ENCODE assay signal across 21 mouse cellular contexts in the genomic region with DNA sequence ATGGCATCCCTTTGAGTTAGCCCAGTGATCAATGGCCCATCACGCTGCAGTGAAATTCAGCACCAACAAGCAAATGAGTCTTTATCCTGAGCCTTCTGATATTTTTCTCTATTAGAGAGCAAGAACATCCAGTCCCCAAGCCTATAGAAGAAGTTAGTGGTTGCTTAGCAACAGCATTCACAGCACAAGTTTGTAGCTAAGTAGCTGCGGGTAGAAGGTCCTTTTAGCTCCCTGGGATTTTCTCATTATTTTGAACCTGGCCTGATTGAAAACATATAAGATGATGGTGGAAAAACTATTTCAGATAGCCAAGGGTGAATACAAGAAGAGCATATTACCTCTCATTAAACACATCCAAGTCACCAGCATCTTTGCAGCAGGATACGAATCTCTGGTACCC.
A peak's percentile ranks its signal among the peaks of the same experiment; 100 is the strongest.
DNase-seq lines count a peak whose midpoint lies in the region; ATAC-seq and TF ChIP-seq lines count a peak whose summit lies in the region.
"Had no signal": no experiment of that assay in that cellular context is flagged by ENCODE, and none has a peak within 500 bp of the region (broad histone marks: within the 10 kb centered on the region; RNA-seq: fewer than 3 reads in every experiment).

No protein-coding gene starts in this region.

- no peak overlapping the region for H3K9ac ChIP-seq in embryonic facial prominence, embryonic 14.5 days (ENCODE audit: low read depth, low read length)
- H3K9ac ChIP-seq in midbrain, embryonic 16.5 days (ENCODE audit: low read depth, low read length): no peak overlapping the region
- no peak overlapping the region for H3K9ac ChIP-seq in liver, postnatal 0 days (replicated peaks)
- H3K9ac ChIP-seq: embryonic facial prominence, embryonic 15.5 days; liver, embryonic 14.5 days; midbrain, embryonic 12.5 days; neural tube, embryonic 13.5 days had no signal

- TF ChIP-seq EP300 in liver, postnatal 0 days (IDR thresholded peaks at IDR 0.05; ENCODE audit: low read depth): no peak

- H3K27me3 ChIP-seq in embryonic facial prominence, embryonic 14.5 days (replicated peaks; ENCODE audit: control insufficient read depth, insufficient read depth, low read length): no peaks in the 10 kb centered on the region
- H3K27me3 ChIP-seq in midbrain, embryonic 16.5 days (ENCODE audit: control insufficient read depth, insufficient read depth, low read depth, low read length): no peaks in the 10 kb centered on the region
- no peaks in the 10 kb centered on the region for H3K27me3 ChIP-seq in liver, postnatal 0 days (ENCODE audit: insufficient read depth, low read length)
- H3K27me3 ChIP-seq: embryonic facial prominence, embryonic 15.5 days; midbrain, embryonic 12.5 days; neural tube, embryonic 13.5 days had no signal

- no peak overlapping the region for H3K4me2 ChIP-seq in embryonic facial prominence, embryonic 14.5 days (ENCODE audit: low read depth, low read length)
- peak overlapping the region; percentile 35; the same call in 1 of the 2 replicates for H3K4me2 ChIP-seq in midbrain, embryonic 16.5 days (ENCODE audit: low read length)
- no peak overlapping the region for H3K4me2 ChIP-seq in liver, postnatal 0 days (ENCODE audit: low read depth, low read length)
- H3K4me2 ChIP-seq: embryonic facial prominence, embryonic 15.5 days; midbrain, embryonic 12.5 days; neural tube, embryonic 13.5 days had no signal

- intact Hi-C loops in left cerebral cortex, postnatal 14 days (cut with DNase I): no loop called here
- intact Hi-C loops in heart, postnatal 14 days (cut with DNase I): no loop called here

- no peak overlapping the region for H3K4me3 ChIP-seq in embryonic facial prominence, embryonic 14.5 days (ENCODE audit: low read depth, low read length)
- H3K4me3 ChIP-seq in midbrain, embryonic 16.5 days (ENCODE audit: low read depth, low read length): no peak overlapping the region
- H3K4me3 ChIP-seq in liver, postnatal 0 days (ENCODE audit: low read depth, low read length): no peak overlapping the region
- H3K4me3 ChIP-seq: embryonic facial prominence, embryonic 15.5 days; midbrain, embryonic 12.5 days; neural tube, embryonic 13.5 days had no signal

- peak; percentile 10 to 52 for DNase-seq in frontal cortex, adult 2 months (ENCODE audit: extremely low spot score in 1 of 2, low spot score in 1 of 2)
- no peak for DNase-seq in frontal cortex, postnatal 36 days (ENCODE audit: low spot score in 2 of 2)
- DNase-seq in left cerebral cortex, postnatal 14 days (ENCODE audit: low spot score in 2 of 2): peak; percentile 14 to 62
- DNase-seq in left cerebral cortex, adult 8-10 months (ENCODE audit: low spot score in 2 of 2): no peak
- peak; percentile 36 for DNase-seq in embryonic facial prominence, embryonic 14.5 days (ENCODE audit: low spot score)
- DNase-seq in liver, postnatal 0 days: no peak
- DNase-seq in heart, postnatal 14 days: no peak
- DNase-seq: adrenal gland, adult 2 months; B cell, adult 2 months; cerebellum, postnatal 10 days; heart, adult 18-20 months; heart, postnatal 10 days; kidney, postnatal 36 days; lung, postnatal 14 days; thymus, adult 18-20 months had no signal

- 0 out of 2 replicates have a peak, but pooled peaks cover 4% of the 10 kb centered on the region for H3K4me1 ChIP-seq in embryonic facial prominence, embryonic 14.5 days (ENCODE audit: control insufficient read depth, insufficient read depth, low read length)
- H3K4me1 ChIP-seq in midbrain, embryonic 16.5 days (ENCODE audit: control insufficient read depth, insufficient read depth, low read length): peaks cover 6% of the 10 kb centered on the region
- no peaks in the 10 kb centered on the region for H3K4me1 ChIP-seq in liver, postnatal 0 days (ENCODE audit: insufficient read depth)

- H3K27ac ChIP-seq in embryonic facial prominence, embryonic 14.5 days (replicated peaks; ENCODE audit: low read depth, low read length): no peak overlapping the region
- H3K27ac ChIP-seq in midbrain, embryonic 16.5 days (ENCODE audit: low read length): peak overlapping the region; percentile 33
- no peak overlapping the region for H3K27ac ChIP-seq in liver, postnatal 0 days (ENCODE audit: low read depth)
- H3K27ac ChIP-seq: embryonic facial prominence, embryonic 15.5 days; liver, embryonic 14.5 days; midbrain, embryonic 12.5 days; neural tube, embryonic 13.5 days had no signal

- 64% methylated on average over 3 of the region's 3 CpGs for WGBS in embryonic facial prominence, embryonic 14.5 days
- 27% methylated on average over 3 of the region's 3 CpGs for WGBS in midbrain, embryonic 16.5 days
- 76% methylated on average over 3 of the region's 3 CpGs for WGBS in liver, postnatal 0 days (ENCODE audit: insufficient replicate concordance)

- TF ChIP-seq CTCF in liver, postnatal 0 days (IDR thresholded peaks at IDR 0.05; ENCODE audit: low read depth): no peak

- no peak for ATAC-seq in embryonic facial prominence, embryonic 14.5 days (ENCODE audit: low read depth)
- peak; percentile 89 for ATAC-seq in midbrain, embryonic 16.5 days
- ATAC-seq in liver, postnatal 0 days: no peak
- ATAC-seq: intestine, postnatal 0 days had no signal

- no peaks in the 10 kb centered on the region for H3K36me3 ChIP-seq in embryonic facial prominence, embryonic 14.5 days (ENCODE audit: control insufficient read depth, insufficient read depth, low read length)
- H3K36me3 ChIP-seq in midbrain, embryonic 16.5 days (ENCODE audit: control insufficient read depth, insufficient read depth, low read length): no peaks in the 10 kb centered on the region
- H3K36me3 ChIP-seq in liver, postnatal 0 days (replicated peaks; ENCODE audit: insufficient read depth, low read length): no peaks in the 10 kb centered on the region
- H3K36me3 ChIP-seq: embryonic facial prominence, embryonic 15.5 days; midbrain, embryonic 12.5 days; neural tube, embryonic 13.5 days had no signal

- H3K9me3 ChIP-seq in embryonic facial prominence, embryonic 14.5 days (ENCODE audit: control insufficient read depth, low read length): no peaks in the 10 kb centered on the region
- H3K9me3 ChIP-seq in midbrain, embryonic 16.5 days (replicated peaks; ENCODE audit: control insufficient read depth, low read length, poor library complexity, severe bottlenecking): no peaks in the 10 kb centered on the region
- H3K9me3 ChIP-seq in liver, postnatal 0 days (ENCODE audit: low read length): no peaks in the 10 kb centered on the region
- H3K9me3 ChIP-seq: embryonic facial prominence, embryonic 15.5 days; midbrain, embryonic 12.5 days; neural tube, embryonic 13.5 days had no signal

Comparison
In these comparisons a context has a peak if more than half of its experiments do, and no peak if none do; other contexts are left out.
1. DNase-seq: peak in frontal cortex, adult 2 months (2 of 2), left cerebral cortex, postnatal 14 days (2 of 2) and embryonic facial prominence, embryonic 14.5 days (single experiment); none in frontal cortex, postnatal 36 days (0 of 2), left cerebral cortex, adult 8-10 months (0 of 2), liver, postnatal 0 days (single experiment) and heart, postnatal 14 days (0 of 2).